Mouse (Mus musculus): ENCODE results near the gene Fxyd3. TPM values are rescaled to one million over a fixed set of nuclear protein-coding genes. Genes with fewer than 3 reads are reported as not detected.

Fxyd3 gene
- polyA plus RNA-seq, 1 experiment from 2014 or later, result 10.0 TPM

GRCm38 (mm10) chr7:31033409-31034165 lies 42.9 kb downstream of the Fxyd3 start:
- Histone ChIP-seq H3K27me3 (ENCODE audit: low read depth, poor library complexity, severe bottlenecking) (no peaks in the 10 kb centered on the region), H3K4me3 (no peak overlapping the region), H3K4me1 (no peaks in the 10 kb centered on the region), H3K27ac (no peak overlapping the region), H3K9me3 (replicated peaks) (no peaks in the 10 kb centered on the region), H3K36me3 (no peaks in the 10 kb centered on the region)
- DNase-seq (ENCODE audit: low spot score), result no peak
- WGBS, result 67% methylated on average over 9 of the region's 9 CpGs

GRCm38 (mm10) chr7:31031731-31032130 lies 44.8 kb downstream of the Fxyd3 start:
- H3K36me3 ChIP-seq, result no peaks in the 10 kb centered on the region
- H3K9me3 ChIP-seq (replicated peaks), result no peaks in the 10 kb centered on the region
- H3K27ac ChIP-seq, result no peak overlapping the region
- 84% methylated on average over 7 of the region's 7 CpGs for whole genome bisulfite sequencing
- no peak overlapping the region for H3K4me3 ChIP-seq
- no peaks in the 10 kb centered on the region for H3K27me3 ChIP-seq (ENCODE audit: low read depth, poor library complexity, severe bottlenecking)
- no peaks in the 10 kb centered on the region for H3K4me1 ChIP-seq
- no peak for DNase-seq (ENCODE audit: low spot score)

DNA sequence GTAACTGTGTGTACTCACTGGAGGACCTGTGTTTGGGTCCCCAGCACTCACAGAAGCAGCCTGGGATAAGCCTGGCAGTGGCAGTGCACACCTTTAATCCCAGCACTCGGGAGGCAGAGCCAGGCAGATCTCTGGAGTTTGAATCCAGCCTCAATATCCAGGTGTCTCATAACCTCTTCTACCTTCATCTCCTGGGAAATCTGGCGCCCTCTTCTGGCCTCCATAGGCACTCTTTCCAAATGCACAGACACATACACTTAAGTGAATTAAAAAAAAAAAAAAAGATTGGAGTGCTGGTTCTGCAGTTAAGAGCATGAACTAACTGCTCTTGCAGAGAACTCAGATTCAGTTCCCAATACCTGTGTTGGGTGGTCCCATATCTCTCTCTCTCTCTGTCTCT lies 45.8 kb downstream of the Fxyd3 start:
- H3K36me3 ChIP-seq, result no peaks in the 10 kb centered on the region
- H3K27ac ChIP-seq, result no peak overlapping the region
- DNase-seq (ENCODE audit: low spot score), result no peak
- H3K4me1 ChIP-seq, result no peaks in the 10 kb centered on the region
- no peaks in the 10 kb centered on the region for H3K27me3 ChIP-seq (ENCODE audit: low read depth, poor library complexity, severe bottlenecking)
- no peaks in the 10 kb centered on the region for H3K9me3 ChIP-seq (replicated peaks)
- H3K4me3 ChIP-seq, result no peak overlapping the region
- WGBS, result 64% methylated on average over 2 of the region's 2 CpGs

DNA sequence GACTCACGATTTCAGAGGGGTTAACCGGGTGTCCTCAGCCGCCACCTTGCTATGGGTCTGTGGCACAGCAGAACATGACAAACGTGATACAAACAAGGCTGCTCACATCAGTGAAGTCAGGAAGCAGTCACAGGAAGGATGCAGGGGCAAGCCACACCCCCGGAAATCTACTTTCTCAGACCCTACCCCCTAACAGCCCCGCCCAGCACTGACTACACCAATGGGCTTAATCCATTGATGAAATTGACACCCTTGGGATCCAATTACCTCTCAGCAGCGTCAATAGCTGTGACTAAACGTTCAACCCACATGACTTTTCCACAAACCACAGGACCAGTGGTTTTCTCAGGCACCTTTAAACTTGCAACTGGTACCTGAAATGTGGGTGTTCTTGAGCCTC lies 47.9 kb downstream of the Fxyd3 start:
- Histone ChIP-seq H3K27me3 (ENCODE audit: low read depth, poor library complexity, severe bottlenecking) (no peaks in the 10 kb centered on the region), H3K27ac (no peak overlapping the region), H3K9me3 (replicated peaks) (no peaks in the 10 kb centered on the region), H3K4me1 (no peaks in the 10 kb centered on the region), H3K4me3 (no peak overlapping the region), H3K36me3 (no peaks in the 10 kb centered on the region)
- WGBS, result 78% methylated on average over 8 of the region's 8 CpGs
- DNase-seq (ENCODE audit: low spot score), result no peak

Small RNAs within 50 kb of the gene (microRNA-seq; reads per million reads assigned to microRNA genes)
- not detected for gene Mir7050

Other genes with a start within 250 kb of the Fxyd3 start
- not detected in 2 replicates for gene Ffar3, start 220.5 kb downstream of the Fxyd3 start, polyA plus RNA-seq (2016; fragmentation: Nextera tagmentation; extraction: Ambion mirVana)
- gene Ffar1, start 215.1 kb downstream of the Fxyd3 start, polyA plus RNA-seq (2016; fragmentation: Nextera tagmentation; extraction: Ambion mirVana), result not detected in 2 replicates
- gene Cd22, start 196.4 kb downstream of the Fxyd3 start, polyA plus RNA-seq (2016; fragmentation: Nextera tagmentation; extraction: Ambion mirVana), result 0.59 TPM in 1 of 2 replicates, not detected in the other
- 0.21 TPM in 1 of 2 replicates, not detected in the other for gene Mag, start 161.8 kb downstream of the Fxyd3 start, polyA plus RNA-seq (2016; fragmentation: Nextera tagmentation; extraction: Ambion mirVana)
- gene Hamp2, start 152.0 kb downstream of the Fxyd3 start, polyA plus RNA-seq (2016; fragmentation: Nextera tagmentation; extraction: Ambion mirVana), result not detected in 2 replicates
- gene Hamp, start 132.7 kb downstream of the Fxyd3 start, polyA plus RNA-seq (2016; fragmentation: Nextera tagmentation; extraction: Ambion mirVana), result not detected in 2 replicates
- gene Usf2, start 119.9 kb downstream of the Fxyd3 start, polyA plus RNA-seq (2016; fragmentation: Nextera tagmentation; extraction: Ambion mirVana), result 28.7 and 33.5 TPM in 2 replicates
- 28.9 and 31.3 TPM in 2 replicates for gene Lsr, start 103.2 kb downstream of the Fxyd3 start, polyA plus RNA-seq (2016; fragmentation: Nextera tagmentation; extraction: Ambion mirVana)
- gene Fam187b, start 102.9 kb downstream of the Fxyd3 start, polyA plus RNA-seq (2016; fragmentation: Nextera tagmentation; extraction: Ambion mirVana), result 1.0 and 1.3 TPM in 2 replicates
- gene Fxyd5, start 34.2 kb downstream of the Fxyd3 start, polyA plus RNA-seq (2016; fragmentation: Nextera tagmentation; extraction: Ambion mirVana), result 8.0 and 8.1 TPM in 2 replicates
- gene Fxyd7, start 25.2 kb downstream of the Fxyd3 start, polyA plus RNA-seq (2016; fragmentation: Nextera tagmentation; extraction: Ambion mirVana), result 0.30 and 1.3 TPM in 2 replicates
- 6.2 and 7.7 TPM in 2 replicates for gene Fxyd1, start 19.5 kb downstream of the Fxyd3 start, polyA plus RNA-seq (2016; fragmentation: Nextera tagmentation; extraction: Ambion mirVana)
- 0.13 and 0.16 TPM in 2 replicates for gene Lgi4, start 17.4 kb downstream of the Fxyd3 start, polyA plus RNA-seq (2016; fragmentation: Nextera tagmentation; extraction: Ambion mirVana)
- gene Hpn, start 38.6 kb upstream of the Fxyd3 start, polyA plus RNA-seq (2016; fragmentation: Nextera tagmentation; extraction: Ambion mirVana), result 3.1 TPM in 2 replicates
- 0.38 and 0.81 TPM in 2 replicates for gene Scn1b, start 50.3 kb upstream of the Fxyd3 start, polyA plus RNA-seq (2016; fragmentation: Nextera tagmentation; extraction: Ambion mirVana)
- 87.3 and 106 TPM in 2 replicates for gene Gramd1a, start 79.2 kb upstream of the Fxyd3 start, polyA plus RNA-seq (2016; fragmentation: Nextera tagmentation; extraction: Ambion mirVana)
- not detected in 2 replicates for gene Scgb2b2, start 213.8 kb upstream of the Fxyd3 start, polyA plus RNA-seq (2016; fragmentation: Nextera tagmentation; extraction: Ambion mirVana)
- gene Scgb1b2, start 215.1 kb upstream of the Fxyd3 start, polyA plus RNA-seq (2016; fragmentation: Nextera tagmentation; extraction: Ambion mirVana), result not detected in 2 replicates

All from limb, embryonic 10.5 days (tissue).